Mouse (Mus musculus): ENCODE data around the gene Gpr88.

GRCm38 (mm10) chr3:116244476-116244875, 8.8 kb downstream of the Gpr88 start:
- no peak for TF ChIP-seq CTCF (IDR thresholded peaks at IDR 0.05; ENCODE audit: low read depth)
- TF ChIP-seq EP300 (IDR thresholded peaks at IDR 0.05; ENCODE audit: low read depth), result no peak
